ENCODE assay signal across 9 mouse cellular contexts in genomic region chr5:77228986-77229385, GRCm38 (mm10). TPM values are rescaled to one million over a fixed set of nuclear protein-coding genes. Genes with fewer than 3 reads are reported as not detected.
DNase-seq lines count a peak whose midpoint lies in the region; ATAC-seq lines count a peak whose summit lies in the region.
"Had no signal": no experiment of that assay in that cellular context is flagged by ENCODE, and none has a peak within 500 bp of the region (broad histone marks: within the 10 kb centered on the region; RNA-seq: fewer than 3 reads in every experiment).

No protein-coding gene starts in this region.

- no peak overlapping the region for H3K4me3 ChIP-seq in neural tube, embryonic 12.5 days
- no peak overlapping the region for H3K4me3 ChIP-seq in hindbrain, embryonic 12.5 days
- H3K4me3 ChIP-seq in neural tube, embryonic 14.5 days (ENCODE audit: low read depth, low read length) = no peak overlapping the region

- H3K4me2 ChIP-seq in neural tube, embryonic 12.5 days (replicated peaks) = no peak overlapping the region
- no peak overlapping the region for H3K4me2 ChIP-seq in hindbrain, embryonic 12.5 days (replicated peaks)
- H3K4me2 ChIP-seq in neural tube, embryonic 14.5 days (ENCODE audit: low read depth, low read length) = no peak overlapping the region

- 0 out of 2 replicates have a peak, but pooled peaks have one; percentile 29 for ATAC-seq in neural tube, embryonic 12.5 days (ENCODE audit: low FRiP score, low read depth)
- ATAC-seq in hindbrain, embryonic 12.5 days (ENCODE audit: low FRiP score) = 0 out of 2 replicates have a peak, but pooled peaks have one; percentile 54
- ATAC-seq in neural tube, embryonic 14.5 days (ENCODE audit: low read depth) = peak; percentile 72; the same call in 1 of the 2 replicates

- H3K36me3 ChIP-seq in neural tube, embryonic 12.5 days = no peaks in the 10 kb centered on the region
- H3K36me3 ChIP-seq in hindbrain, embryonic 12.5 days = no peaks in the 10 kb centered on the region
- H3K36me3 ChIP-seq in neural tube, embryonic 14.5 days (ENCODE audit: control insufficient read depth, insufficient read depth, low read length) = no peaks in the 10 kb centered on the region

- H3K9me3 ChIP-seq in neural tube, embryonic 12.5 days = no peaks in the 10 kb centered on the region
- no peaks in the 10 kb centered on the region for H3K9me3 ChIP-seq in hindbrain, embryonic 12.5 days (replicated peaks)
- H3K9me3 ChIP-seq in neural tube, embryonic 14.5 days (ENCODE audit: control insufficient read depth, low read length) = no peaks in the 10 kb centered on the region

- H3K27ac ChIP-seq in neural tube, embryonic 12.5 days = no peak overlapping the region
- H3K27ac ChIP-seq in hindbrain, embryonic 12.5 days = no peak overlapping the region
- no peak overlapping the region for H3K27ac ChIP-seq in neural tube, embryonic 14.5 days (ENCODE audit: low read depth, low read length)

- H3K27me3 ChIP-seq in neural tube, embryonic 12.5 days (replicated peaks) = no peaks in the 10 kb centered on the region
- H3K27me3 ChIP-seq in hindbrain, embryonic 12.5 days = no peaks in the 10 kb centered on the region
- no peaks in the 10 kb centered on the region for H3K27me3 ChIP-seq in neural tube, embryonic 14.5 days (ENCODE audit: control insufficient read depth, insufficient read depth, low read length)

- H3K4me1 ChIP-seq in neural tube, embryonic 12.5 days = no peaks in the 10 kb centered on the region
- H3K4me1 ChIP-seq in hindbrain, embryonic 12.5 days = no peaks in the 10 kb centered on the region
- no peaks in the 10 kb centered on the region for H3K4me1 ChIP-seq in neural tube, embryonic 14.5 days (ENCODE audit: control insufficient read depth, insufficient read depth, low read length)

- DNase-seq in gastrocnemius, adult 18-20 months (ENCODE audit: low spot score) = peak; percentile 30
- DNase-seq in gastrocnemius, postnatal 14 days = no peak
- DNase-seq in neural tube, embryonic 10.5 days (ENCODE audit: extremely low spot score, low spot score) = no peak
- no peak for DNase-seq in thymus, postnatal 36 days
- DNase-seq in left cerebral cortex, adult 18-20 months (ENCODE audit: low spot score in 2 of 2) = no peak

- intact Hi-C loops in gastrocnemius, postnatal 14 days (cut with DNase I; ENCODE audit: low total_unique reads) = no loop called here

- H3K9ac ChIP-seq in neural tube, embryonic 12.5 days = no peak overlapping the region
- no peak overlapping the region for H3K9ac ChIP-seq in hindbrain, embryonic 12.5 days
- H3K9ac ChIP-seq in neural tube, embryonic 14.5 days (replicated peaks; ENCODE audit: low read depth, low read length) = no peak overlapping the region

- 43% methylated on average over 1 of the region's 1 CpGs for WGBS in neural tube, embryonic 12.5 days
- WGBS in hindbrain, embryonic 12.5 days = 41% methylated on average over 1 of the region's 1 CpGs
- 25% methylated on average over 1 of the region's 1 CpGs for WGBS in neural tube, embryonic 14.5 days

RNA-seq across cellular contexts. Expression of gene Spink2, which starts 17.7 kb away (rescaled TPM):
- not detected for total RNA-seq in gastrocnemius, adult 18-20 months (2021)
- under 1 TPM in 1 of 2 experiments, not detected in 1; 0.72 TPM for total RNA-seq in gastrocnemius, postnatal 14 days (2021)
- 3.0 and 4.1 TPM in 2 replicates for polyA plus RNA-seq in neural tube, embryonic 12.5 days (2016; fragmentation: Nextera tagmentation; extraction: Ambion mirVana)
- 1.5 TPM in 2 replicates for polyA plus RNA-seq in hindbrain, embryonic 12.5 days (2016; fragmentation: Nextera tagmentation; extraction: Ambion mirVana)
- polyA plus RNA-seq in neural tube, embryonic 14.5 days (2014; fragmentation: Nextera tagmentation; extraction: Ambion mirVana) = 3.7 and 6.0 TPM in 2 replicates
- total RNA-seq in left cerebral cortex, adult 18-20 months (2021) = not detected
- polyA plus RNA-seq: small intestine, adult 2 months had no signal

RNA-seq across cellular contexts. Expression of gene Rest, which starts 36.3 kb away (rescaled TPM):
- 10 to 100 TPM in 1 of 2 experiments, 1 to 10 TPM in 1; 9.5 to 10.4 TPM for total RNA-seq in gastrocnemius, adult 18-20 months (2021)
- 10 to 100 TPM in 1 of 2 experiments, 1 to 10 TPM in 1; 9.8 to 11.4 TPM for total RNA-seq in gastrocnemius, postnatal 14 days (2021)
- polyA plus RNA-seq in neural tube, embryonic 12.5 days (2016; fragmentation: Nextera tagmentation; extraction: Ambion mirVana) = 18.9 and 20.6 TPM in 2 replicates
- polyA plus RNA-seq in hindbrain, embryonic 12.5 days (2016; fragmentation: Nextera tagmentation; extraction: Ambion mirVana) = 27.9 and 28.7 TPM in 2 replicates
- polyA plus RNA-seq in neural tube, embryonic 14.5 days (2014; fragmentation: Nextera tagmentation; extraction: Ambion mirVana) = 5.2 and 8.1 TPM in 2 replicates
- total RNA-seq in left cerebral cortex, adult 18-20 months (2021) = 1 to 10 TPM; 3.5 to 3.6 TPM
